Mouse (Mus musculus): ENCODE measurements around the gene Zfp423. TPM values are rescaled to one million over a fixed set of nuclear protein-coding genes. Genes with fewer than 3 reads are reported as not detected.

The Zfp423 gene
- polyA plus RNA-seq, 2 experiments from 2014 or later: not detected

GRCm38 (mm10) chr8:87690100-87691095, 269.0 kb downstream of the Zfp423 start:
- no peak for ATAC-seq

- no peak for ATAC-seq
Measured at GRCm38 (mm10) chr8:87689192-87689591, 270.2 kb downstream of the Zfp423 start.

- ATAC-seq: no peak
Measured at GRCm38 (mm10) chr8:87688348-87688747, 271.0 kb downstream of the Zfp423 start.

- ATAC-seq: no peak
Measured at GRCm38 (mm10) chr8:87686986-87687698, 272.3 kb downstream of the Zfp423 start.

GRCm38 (mm10) chr8:87686026-87686425, 273.4 kb downstream of the Zfp423 start:
- no peak for ATAC-seq

- no peak for ATAC-seq
Measured at GRCm38 (mm10) chr8:87685392-87685791, 274.0 kb downstream of the Zfp423 start.

- ATAC-seq: no peak
Measured at GRCm38 (mm10) chr8:87682066-87682465, 277.3 kb downstream of the Zfp423 start.

- no peak for ATAC-seq
Measured at GRCm38 (mm10) chr8:87680034-87680433, 279.4 kb downstream of the Zfp423 start.

- ATAC-seq: no peak
Measured at GRCm38 (mm10) chr8:87679431-87680003, 279.9 kb downstream of the Zfp423 start.

GRCm38 (mm10) chr8:87675411-87675810, 284.0 kb downstream of the Zfp423 start:
- no peak for ATAC-seq

GRCm38 (mm10) chr8:87674157-87674556, 285.2 kb downstream of the Zfp423 start:
- ATAC-seq: no peak

GRCm38 (mm10) chr8:87672214-87672613, 287.2 kb downstream of the Zfp423 start:
- no peak for ATAC-seq

- ATAC-seq: no peak
Measured at GRCm38 (mm10) chr8:87671209-87671970, 288.0 kb downstream of the Zfp423 start.

GRCm38 (mm10) chr8:87670232-87670631, 289.2 kb downstream of the Zfp423 start:
- ATAC-seq: no peak

- no peak for ATAC-seq
Measured at GRCm38 (mm10) chr8:87668736-87669135, 290.7 kb downstream of the Zfp423 start.

- ATAC-seq: no peak
Measured at GRCm38 (mm10) chr8:87667914-87668643, 291.3 kb downstream of the Zfp423 start.

- ATAC-seq: no peak
Measured at GRCm38 (mm10) chr8:87667297-87667696, 292.1 kb downstream of the Zfp423 start.

GRCm38 (mm10) chr8:87665337-87665736, 294.1 kb downstream of the Zfp423 start:
- no peak for ATAC-seq

- ATAC-seq: no peak
Measured at GRCm38 (mm10) chr8:87664217-87664509, 295.2 kb downstream of the Zfp423 start.

GRCm38 (mm10) chr8:87663349-87664216, 295.8 kb downstream of the Zfp423 start:
- ATAC-seq: no peak

GRCm38 (mm10) chr8:87662811-87663341, 296.5 kb downstream of the Zfp423 start:
- no peak for ATAC-seq
